Mouse (Mus musculus): ENCODE data around the gene Cidec.

DNA sequence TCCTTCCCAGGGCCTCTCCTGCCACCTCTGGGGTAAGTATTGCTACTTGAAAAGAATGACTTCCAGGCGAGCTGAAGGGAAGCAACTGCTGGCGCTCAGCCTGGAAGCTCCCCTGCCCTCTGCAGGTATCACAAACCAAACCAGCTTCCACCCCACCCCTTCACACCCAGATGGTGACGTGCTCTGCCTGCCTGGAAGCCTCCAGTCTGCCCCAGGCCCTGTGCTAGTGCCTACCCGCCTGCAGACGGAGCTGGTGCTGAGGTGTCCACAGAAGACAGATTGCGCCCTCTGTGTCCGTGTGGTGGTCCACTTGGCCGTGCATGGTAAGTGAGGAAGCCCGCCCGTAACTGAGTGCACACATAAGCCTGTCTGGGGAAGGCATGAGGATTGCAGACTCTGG is 36.5 kb upstream of the Cidec start:
- TF ChIP-seq CTCF (IDR thresholded peaks at IDR 0.05) (peak; percentile 37; the same call in 1 of the 2 replicates), EP300 (IDR thresholded peaks at IDR 0.05) (no peak)

Measured in lung, postnatal 0 days (tissue).